Mouse (Mus musculus) gastrocnemius, adult 8-10 months (tissue): ENCODE results near the gene Bmi1. TPM values are rescaled to one million over a fixed set of nuclear protein-coding genes. Genes with fewer than 3 reads are reported as not detected.
A peak's percentile ranks its signal among the peaks of the same experiment; 100 is the strongest.

Experiments
- DNase-seq, 2 experiments: peaks; one replicate each; pipeline ENCODE4 v3.0.0; 2022; ENCODE audit warnings: low spot score in 2 of 2
- total RNA-seq, 4 experiments: library from RNA; stranded (reverse); gene quantifications; 2 replicates each; pipeline ENCODE4 v1.2.4; 2022

Gene Bmi1
- 10 to 100 TPM; 60.4 to 80.9 (median 68.8) TPM for total RNA-seq

DNA sequence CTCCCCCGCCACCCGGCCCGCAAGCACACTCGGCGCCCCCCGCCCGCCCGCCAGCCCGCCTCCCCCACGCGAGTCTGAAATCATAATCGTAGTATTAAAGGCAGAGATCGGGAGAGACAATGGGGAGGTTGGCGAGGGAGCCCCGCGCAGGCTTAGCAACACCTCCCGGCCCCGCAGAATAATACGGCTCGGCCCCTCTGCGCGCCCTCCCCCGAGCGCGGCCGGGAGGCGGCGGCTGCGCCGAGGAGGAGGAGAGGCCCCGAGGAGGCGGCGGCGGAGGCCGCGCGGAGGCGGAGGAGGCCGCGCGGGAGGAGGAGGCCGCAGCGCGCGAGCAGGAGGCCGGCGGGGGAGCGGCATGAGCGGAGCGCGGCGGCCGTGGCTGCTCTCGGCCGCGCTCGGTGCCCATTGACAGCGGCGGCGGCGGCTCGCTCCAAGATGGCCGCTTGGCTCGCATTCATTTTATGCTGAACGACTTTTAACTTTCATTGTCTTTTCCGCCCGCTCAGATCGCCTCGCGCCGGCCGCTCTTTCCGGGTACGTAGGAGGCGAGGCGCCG lies at the start of gene Bmi1:
Gene Bmi1, plus strand, starts transcription at position 83 of the 556 bp plus-strand sequence.
- peak; percentile 47 to 56 for DNase-seq

DNA sequence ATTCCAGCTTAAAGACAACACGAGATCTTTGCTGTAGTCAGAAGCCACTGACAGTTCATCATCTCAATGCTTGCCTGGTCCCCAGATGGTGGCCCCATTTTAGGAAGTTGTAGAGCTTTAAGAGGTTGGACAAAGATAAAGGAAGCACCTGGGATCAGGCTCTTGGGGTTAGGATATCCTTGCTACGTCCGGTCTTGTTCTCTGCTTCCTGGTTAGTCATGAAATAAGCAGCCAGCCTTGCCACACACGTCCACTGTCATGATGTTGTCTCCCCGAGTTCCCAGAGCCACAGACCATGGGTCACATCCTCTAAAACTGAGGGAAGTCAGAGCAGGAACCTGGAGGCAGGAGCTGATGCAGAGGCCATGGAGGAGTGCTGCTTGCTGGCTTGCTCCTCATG lies 46.3 kb upstream of the Bmi1 start:
- DNase-seq = no peak

DNA sequence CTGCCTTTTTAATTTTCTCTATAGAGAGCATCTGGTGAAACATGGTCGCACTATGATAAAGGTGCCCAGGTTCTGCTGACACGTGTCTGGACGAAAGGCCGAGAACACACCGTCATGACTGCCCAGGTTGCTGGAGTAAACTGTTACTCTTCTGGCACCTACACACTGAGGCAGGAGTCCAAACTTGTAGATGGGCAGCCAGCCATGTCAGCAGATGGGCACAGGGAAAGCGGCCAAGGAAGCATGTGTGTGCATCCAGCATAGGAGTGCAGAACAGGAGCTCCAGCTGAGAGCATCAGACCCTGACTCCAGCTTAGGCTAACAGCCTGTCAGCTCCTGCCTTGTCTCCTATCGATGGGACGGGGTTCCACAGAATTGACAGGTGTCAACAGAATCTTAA lies 41.8 kb upstream of the Bmi1 start:
- peak; percentile 63 to 72 for DNase-seq

GRCm38 (mm10) chr2:18648563-18648962 lies 28.3 kb upstream of the Bmi1 start:
- no peak for DNase-seq

DNA sequence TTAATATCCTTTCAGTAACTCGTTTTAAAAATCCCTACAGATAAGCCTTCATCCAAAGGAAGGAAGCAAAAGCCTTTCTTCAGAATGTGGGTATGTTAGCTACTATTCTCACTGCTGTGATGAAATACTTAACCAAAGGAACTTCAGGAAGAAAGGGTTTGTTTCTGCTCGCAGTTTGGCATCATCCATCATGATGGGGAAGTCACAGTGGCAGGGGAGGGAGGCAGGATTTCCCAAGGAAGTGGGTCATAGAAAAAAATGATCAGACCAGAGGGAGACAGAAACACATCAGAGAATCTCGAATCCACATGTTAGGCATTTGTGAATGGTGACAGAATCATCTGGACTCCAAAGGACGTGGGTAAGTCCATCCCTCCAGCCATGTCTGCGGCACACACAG lies 22.0 kb upstream of the Bmi1 start:
- DNase-seq = no peak

DNA sequence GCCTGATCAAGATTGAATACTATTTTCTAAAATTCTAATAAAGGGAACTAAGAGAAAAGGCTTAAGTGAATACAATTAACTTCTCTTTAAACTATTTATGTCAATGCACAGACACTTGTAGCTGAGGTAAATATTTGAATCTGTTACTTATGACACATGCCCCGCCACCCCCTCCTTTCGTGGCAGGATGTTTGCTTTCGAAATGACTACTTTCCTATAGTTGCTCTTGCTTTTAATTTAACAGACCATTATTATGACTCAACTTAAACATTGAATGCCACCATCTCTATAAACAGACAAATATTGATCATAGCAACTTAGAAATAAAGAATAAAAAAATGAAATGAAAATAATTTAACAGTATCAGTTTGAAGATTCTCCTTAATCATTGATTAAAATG lies 12.8 kb upstream of the Bmi1 start:
- DNase-seq = no peak

DNA sequence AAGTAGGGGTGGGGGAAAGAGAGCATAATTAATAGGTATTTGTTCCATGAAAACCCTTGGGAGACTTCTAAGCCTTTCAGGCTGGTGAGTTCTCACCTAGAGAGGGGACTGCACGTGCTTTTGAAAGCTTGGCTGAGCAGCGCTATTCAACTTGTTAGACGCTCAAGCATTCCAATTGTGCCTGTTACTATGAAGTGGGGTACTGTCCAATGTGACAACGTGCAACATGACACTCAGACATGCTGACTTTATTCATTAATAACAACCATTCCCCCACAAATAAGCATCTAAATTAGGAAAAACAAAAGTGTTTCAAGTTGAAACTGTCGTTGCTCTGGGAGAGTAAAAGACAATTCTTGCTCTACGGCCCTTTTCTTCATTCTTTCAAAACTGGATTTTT lies 5.8 kb upstream of the Bmi1 start:
- DNase-seq = no peak

- DNase-seq = peak; percentile 89 to 90
Observed at GRCm38 (mm10) chr2:18672133-18672765, 4.6 kb upstream of the Bmi1 start, which contains the start of gene Commd3. TSS of gene Commd3 (plus strand) at chr2:18672384.

DNA sequence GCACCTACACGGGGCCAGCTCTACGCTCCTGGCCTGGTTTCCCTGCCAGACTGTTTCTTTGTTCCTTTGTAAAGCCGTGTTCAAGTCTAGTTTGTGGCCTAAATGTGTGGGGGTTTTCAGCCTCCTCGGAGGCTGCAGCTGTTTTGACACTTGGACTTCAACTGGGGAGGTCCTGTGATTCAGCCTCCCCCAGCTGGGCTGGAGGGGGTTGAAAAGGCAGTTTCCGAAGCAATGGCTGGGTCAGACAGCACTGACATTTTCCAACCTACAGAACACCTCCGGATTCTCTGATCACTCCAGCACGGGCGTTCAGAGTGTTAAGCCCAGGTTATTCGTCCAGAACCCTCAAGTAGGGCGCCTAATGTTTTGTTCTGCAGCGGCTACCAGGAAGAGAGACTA lies 4.1 kb upstream of the Bmi1 start:
- no peak for DNase-seq

GRCm38 (mm10) chr2:18673766-18674165 lies 3.1 kb upstream of the Bmi1 start:
- no peak for DNase-seq

GRCm38 (mm10) chr2:18674193-18674902 lies 2.5 kb upstream of the Bmi1 start:
- no peak for DNase-seq

GRCm38 (mm10) chr2:18675681-18676456 lies 949 bp upstream of the Bmi1 start:
- no peak for DNase-seq

DNA sequence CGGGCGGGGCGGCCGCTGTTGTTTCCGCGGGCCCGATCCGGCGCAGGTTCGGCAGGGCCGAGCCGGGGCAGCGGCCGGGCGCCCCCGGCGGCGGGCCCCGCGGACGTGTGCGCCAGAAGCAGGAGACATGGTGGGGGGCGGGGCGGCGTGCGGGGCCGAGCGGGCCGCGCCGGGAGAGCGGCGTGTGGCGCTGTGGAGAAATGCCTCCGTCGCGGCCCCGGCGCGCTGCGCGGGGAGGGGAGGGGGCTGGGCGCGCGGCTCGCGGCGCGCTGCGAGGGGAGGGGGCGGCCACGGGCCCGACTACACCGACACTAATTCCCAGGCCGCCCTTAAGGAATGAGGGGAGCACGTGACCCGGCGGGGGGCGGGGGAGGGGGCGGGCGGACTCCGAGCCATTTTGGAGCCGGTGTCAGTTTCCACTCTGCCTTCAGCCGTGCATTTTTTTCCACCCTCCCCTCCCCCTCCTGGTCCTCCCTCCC lies 322 bp upstream of the Bmi1 start:
- DNase-seq = peak; percentile 41 to 63

DNA sequence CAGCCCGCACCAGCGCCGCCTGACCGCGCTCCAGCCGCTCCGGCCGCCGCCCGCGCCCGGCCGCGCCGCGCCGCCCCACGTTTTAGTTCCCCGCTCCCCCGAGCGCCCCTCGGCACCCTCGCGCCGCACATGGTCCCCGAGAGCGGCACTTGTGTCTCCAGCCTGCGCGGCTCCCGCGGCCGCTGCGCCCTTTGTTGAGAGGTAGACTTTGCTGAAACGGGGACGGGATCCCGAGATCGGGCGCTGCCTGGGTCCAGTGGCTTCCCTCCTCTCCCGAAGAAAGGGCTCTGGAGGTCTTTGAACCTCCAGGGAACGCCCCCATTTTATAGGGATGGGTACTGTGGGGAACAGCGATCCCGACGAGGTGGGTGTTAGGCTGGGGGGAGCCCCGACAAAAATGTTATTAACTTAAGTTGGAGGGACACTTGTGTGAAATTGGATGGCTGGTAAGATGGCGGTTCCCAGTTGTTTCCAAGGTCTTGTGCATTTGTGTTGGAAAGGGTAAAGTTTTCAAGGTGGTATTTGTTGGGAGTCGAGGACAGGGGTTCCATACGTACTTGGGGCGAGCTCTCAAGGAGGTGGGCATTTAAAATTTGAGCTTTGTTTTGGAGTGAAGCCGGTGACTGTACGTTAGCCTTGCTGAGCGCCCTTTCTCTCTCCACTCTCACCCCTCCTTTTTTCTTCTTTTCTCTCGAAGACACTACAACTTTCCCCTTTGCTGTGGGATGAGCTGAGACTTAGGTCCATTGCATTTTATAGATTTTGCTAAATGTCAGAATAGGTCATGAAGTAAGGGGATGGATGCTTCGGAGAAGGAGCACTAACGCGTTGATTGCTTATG lies 1.0 kb downstream of the Bmi1 start:
- peak; percentile 17 to 28 for DNase-seq

GRCm38 (mm10) chr2:18679701-18680100 lies 2.9 kb downstream of the Bmi1 start:
- DNase-seq = no peak

DNA sequence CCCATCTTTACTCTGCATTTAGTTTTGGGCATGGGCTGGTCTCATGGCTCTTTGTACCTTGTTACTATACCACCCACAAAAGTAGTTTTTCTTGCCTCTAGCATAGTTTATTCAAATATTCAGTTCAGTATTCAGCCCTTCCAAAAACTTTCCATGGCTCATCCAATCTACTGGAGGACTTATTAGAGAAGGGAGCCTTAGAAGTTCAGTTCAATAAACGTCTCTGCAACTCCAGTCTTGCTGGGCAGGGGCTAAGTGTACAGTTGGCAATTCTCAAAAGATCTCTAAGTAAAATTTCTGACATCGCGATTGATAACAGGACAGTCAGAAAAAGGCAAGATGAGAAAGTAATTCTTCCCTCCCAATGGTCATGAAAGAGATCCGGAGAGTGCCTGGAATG lies 3.7 kb downstream of the Bmi1 start:
- DNase-seq = no peak

- peak in 1 of 2 experiments; percentile 22 for DNase-seq
Observed at GRCm38 (mm10) chr2:18680961-18681360, 4.1 kb downstream of the Bmi1 start.

DNA sequence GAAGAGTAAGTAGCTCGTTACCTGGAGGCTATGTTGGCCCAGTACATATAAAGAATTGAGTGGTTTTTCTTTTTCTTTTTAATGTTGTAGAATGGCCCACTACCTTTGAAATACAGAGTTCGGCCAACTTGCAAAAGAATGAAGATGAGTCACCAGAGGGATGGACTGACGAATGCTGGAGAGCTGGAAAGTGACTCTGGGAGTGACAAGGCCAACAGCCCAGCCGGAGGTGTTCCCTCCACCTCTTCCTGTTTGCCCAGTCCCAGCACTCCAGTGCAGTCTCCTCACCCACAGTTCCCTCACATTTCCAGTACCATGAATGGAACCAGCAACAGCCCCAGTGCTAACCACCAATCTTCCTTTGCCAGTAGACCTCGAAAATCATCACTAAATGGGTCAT lies 7.2 kb downstream of the Bmi1 start:
- DNase-seq = no peak

DNA sequence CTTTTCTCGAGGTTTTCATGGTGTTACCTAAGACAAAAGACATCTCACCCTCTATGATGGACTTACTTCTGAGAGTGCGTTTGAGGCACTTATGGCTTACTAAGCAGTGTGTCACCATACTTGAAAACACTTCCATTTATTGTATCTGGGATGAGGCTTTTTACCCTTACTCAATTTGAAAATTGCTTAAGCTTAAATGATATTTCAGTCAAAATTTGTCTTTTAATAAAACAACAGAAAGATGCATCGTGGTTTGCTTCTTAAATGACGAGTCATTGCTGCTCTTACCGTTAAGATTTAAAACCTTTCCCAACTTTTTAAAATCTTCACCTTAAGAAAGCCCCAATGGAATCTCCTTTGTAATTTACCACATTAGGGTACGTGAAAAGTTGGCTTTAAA lies 9.6 kb downstream of the Bmi1 start:
- no peak for DNase-seq

- no peak for DNase-seq
Observed at GRCm38 (mm10) chr2:18686826-18687519, 10.2 kb downstream of the Bmi1 start.
